Mouse (Mus musculus): Measurements from ENCODE around the gene Pwwp2b.

Pwwp2b gene

GRCm38 (mm10) chr7:139301505-139301904 is 53.2 kb downstream of the Pwwp2b start:
- no peak for DNase-seq

DNA sequence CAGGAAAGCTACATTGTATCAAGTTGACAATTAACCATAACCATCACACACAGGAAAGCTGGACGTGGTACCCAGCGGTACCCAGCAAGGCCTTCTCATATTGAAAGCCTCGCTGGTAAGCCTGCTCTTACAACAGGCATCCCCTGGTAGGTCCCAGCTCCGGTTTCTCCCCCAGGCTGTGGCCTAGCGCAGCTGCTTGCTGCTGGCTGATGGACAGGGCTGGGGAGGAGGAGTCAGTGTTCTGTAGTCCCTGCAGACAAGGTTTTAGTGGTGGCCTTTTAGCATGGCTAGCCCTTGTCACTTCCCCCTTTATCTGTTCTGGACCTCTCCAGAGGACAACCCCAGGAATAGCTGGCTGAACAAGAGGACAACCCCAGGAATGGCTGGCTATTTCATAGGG is 54.0 kb downstream of the Pwwp2b start:
- DNase-seq: no peak

- DNase-seq: peak; percentile 90
Measured at GRCm38 (mm10) chr7:139303280-139304011, 55.2 kb downstream of the Pwwp2b start.

DNA sequence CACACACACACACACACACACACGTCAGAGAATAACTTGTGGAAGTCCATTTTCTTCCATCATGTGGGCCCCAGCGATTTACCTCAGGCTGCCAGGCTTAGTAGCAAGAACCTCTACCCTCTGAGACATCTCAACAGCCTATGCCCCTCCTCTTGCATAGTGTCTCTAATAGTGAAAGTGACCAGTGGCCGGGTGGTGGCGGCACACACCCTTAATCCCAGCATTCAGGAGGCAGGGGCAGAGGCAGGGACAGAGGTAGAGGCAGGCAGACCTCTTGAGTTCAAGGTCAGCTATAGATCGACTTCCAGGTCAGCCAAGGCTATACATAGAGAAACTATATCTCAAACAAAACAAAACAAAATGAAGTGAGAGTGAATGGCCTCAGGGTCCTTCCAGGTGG is 56.0 kb downstream of the Pwwp2b start:
- no peak for DNase-seq

DNA sequence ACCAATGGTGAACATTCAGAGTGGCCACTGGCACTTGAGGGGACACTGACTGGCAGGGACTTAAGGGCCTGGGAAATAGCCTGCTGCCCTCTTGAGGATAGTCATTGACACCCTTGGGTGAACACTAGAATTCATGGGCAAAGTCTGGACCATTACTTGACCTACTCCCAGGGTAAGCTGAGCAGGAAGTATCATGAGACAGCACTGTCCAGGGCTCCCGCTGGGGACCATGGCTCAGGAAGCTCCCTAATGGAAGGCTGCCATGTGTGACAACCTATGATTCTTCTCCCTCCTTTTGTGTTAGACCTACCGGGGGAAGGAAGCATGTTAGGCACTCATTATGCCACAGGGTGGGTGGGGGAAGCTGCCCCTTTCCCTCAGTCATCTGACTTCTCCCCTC is 58.8 kb downstream of the Pwwp2b start:
- DNase-seq: no peak

GRCm38 (mm10) chr7:139308140-139308895 is 60.0 kb downstream of the Pwwp2b start:
- peak; percentile 51 for DNase-seq

DNA sequence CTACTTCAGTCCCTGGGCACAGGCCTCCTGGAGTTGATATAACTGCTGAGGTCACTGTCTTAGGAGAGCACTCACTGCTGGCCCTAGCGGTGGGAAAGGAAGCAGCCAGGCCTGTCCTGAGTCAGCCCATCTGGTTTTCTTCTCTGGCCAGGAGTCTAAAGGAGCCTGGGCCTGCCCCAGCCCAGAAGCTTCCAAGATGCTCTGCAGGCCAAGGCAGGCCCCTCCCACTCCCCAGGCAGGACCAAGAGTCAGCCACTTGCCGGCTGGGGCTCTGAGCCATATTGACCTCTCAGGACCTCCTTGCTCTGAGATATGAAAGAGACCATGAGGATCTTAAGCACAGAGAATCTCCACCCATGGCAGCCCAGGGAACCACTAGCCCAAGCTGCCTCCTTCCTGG is 60.8 kb downstream of the Pwwp2b start:
- peak; percentile 48 for DNase-seq

DNA sequence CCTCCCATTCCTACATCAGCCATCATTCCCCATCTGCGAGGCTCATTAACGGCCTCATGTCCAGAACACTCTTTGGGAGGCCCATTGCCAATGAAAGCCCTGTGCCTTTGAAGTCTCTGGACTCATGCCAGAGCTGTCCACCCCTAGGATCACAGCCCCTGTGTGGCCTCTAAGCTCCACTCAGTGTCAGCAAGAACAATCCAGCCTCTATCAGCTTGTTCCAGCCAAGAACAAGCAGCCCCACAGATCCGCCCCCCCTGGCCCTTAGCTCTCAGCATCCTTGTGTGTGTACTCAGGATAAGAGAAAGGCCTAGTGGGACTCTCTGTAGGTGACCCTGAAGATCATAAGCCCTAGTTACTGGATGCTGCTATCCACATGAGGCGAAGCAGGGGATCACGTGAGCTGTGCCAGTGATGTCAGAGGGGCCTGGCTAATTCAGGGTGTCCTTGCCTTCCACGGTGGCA is 62.2 kb downstream of the Pwwp2b start:
- DNase-seq: no peak

GRCm38 (mm10) chr7:139312686-139313085 is 64.4 kb downstream of the Pwwp2b start:
- DNase-seq: no peak

GRCm38 (mm10) chr7:139313413-139313812 is 65.1 kb downstream of the Pwwp2b start:
- no peak for DNase-seq

GRCm38 (mm10) chr7:139314716-139315115 is 66.4 kb downstream of the Pwwp2b start:
- DNase-seq: no peak

- peak; percentile 24 for DNase-seq
Measured at GRCm38 (mm10) chr7:139319006-139319411, 70.7 kb downstream of the Pwwp2b start.
